Mouse (Mus musculus) embryo, embryonic 11 days (tissue): ENCODE results near the gene Tmbim1.
A peak's percentile ranks its signal among the peaks of the same experiment; 100 is the strongest.

Experiments used
- DNase-seq: peaks from one replicate; pipeline ENCODE4 v3.0.0-alpha.2; 2015

Tmbim1 gene

GRCm38 (mm10) chr1:74321396-74321795, 16.0 kb upstream of the Tmbim1 start:
- no peak for DNase-seq

GRCm38 (mm10) chr1:74318711-74319110, 13.3 kb upstream of the Tmbim1 start:
- DNase-seq: no peak

- no peak for DNase-seq
Observed at GRCm38 (mm10) chr1:74316114-74316827, 10.8 kb upstream of the Tmbim1 start.

- DNase-seq: no peak
Observed at GRCm38 (mm10) chr1:74314796-74315195, 9.4 kb upstream of the Tmbim1 start.

GRCm38 (mm10) chr1:74313049-74313692, 7.7 kb upstream of the Tmbim1 start:
- DNase-seq: peak; percentile 88

GRCm38 (mm10) chr1:74309767-74310166, 4.3 kb upstream of the Tmbim1 start:
- no peak for DNase-seq

GRCm38 (mm10) chr1:74308001-74308964, 2.9 kb upstream of the Tmbim1 start:
- no peak for DNase-seq

- DNase-seq: no peak
Observed at GRCm38 (mm10) chr1:74307146-74307545, 1.7 kb upstream of the Tmbim1 start.

GRCm38 (mm10) chr1:74304946-74305345, 476 bp downstream of the Tmbim1 start:
- DNase-seq: no peak

GRCm38 (mm10) chr1:74304339-74304790, 1.1 kb downstream of the Tmbim1 start:
- no peak for DNase-seq

- peak; percentile 75 for DNase-seq
Observed at GRCm38 (mm10) chr1:74303509-74304338, 1.7 kb downstream of the Tmbim1 start.

- DNase-seq: no peak
Observed at GRCm38 (mm10) chr1:74302835-74303234, 2.6 kb downstream of the Tmbim1 start.

- DNase-seq: no peak
Observed at GRCm38 (mm10) chr1:74302229-74302628, 3.2 kb downstream of the Tmbim1 start.

- no peak for DNase-seq
Observed at GRCm38 (mm10) chr1:74300347-74301110, 4.9 kb downstream of the Tmbim1 start.

GRCm38 (mm10) chr1:74298996-74299395, 6.4 kb downstream of the Tmbim1 start:
- DNase-seq: no peak

- no peak for DNase-seq
Observed at GRCm38 (mm10) chr1:74298157-74298750, 7.2 kb downstream of the Tmbim1 start.

- DNase-seq: no peak
Observed at GRCm38 (mm10) chr1:74297269-74297668, 8.2 kb downstream of the Tmbim1 start.

- DNase-seq: no peak
Observed at GRCm38 (mm10) chr1:74296477-74296876, 8.9 kb downstream of the Tmbim1 start.

GRCm38 (mm10) chr1:74295456-74296171, 9.8 kb downstream of the Tmbim1 start:
- peak; percentile 78 for DNase-seq

- DNase-seq: no peak
Observed at GRCm38 (mm10) chr1:74294733-74295455, 10.5 kb downstream of the Tmbim1 start.
